Mouse (Mus musculus) natural killer cell, adult 2 months (primary cell): ENCODE measurements around the gene Dhx30.
A peak's percentile ranks its signal among the peaks of the same experiment; 100 is the strongest.
"Not testable (repeated sequence)": the region's sequence is repeated elsewhere in the genome, so short reads cannot be mapped to it uniquely, and the experiment has no call there.

Experiments
- DNase-seq, 2 experiments: peaks; one replicate each; pipeline ENCODE4 v3.0.0; 2022; ENCODE audit warnings: low spot score in 2 of 2

Dhx30 gene

GRCm38 (mm10) chr9:110117779-110118139 lies at the start of gene Dhx30:
Dhx30 (minus strand) TSS chr9:110117830.
- no peak for DNase-seq

GRCm38 (mm10) chr9:110163071-110163470 lies 45.4 kb upstream of the Dhx30 start:
- no peak for DNase-seq

GRCm38 (mm10) chr9:110162441-110162840 lies 44.8 kb upstream of the Dhx30 start:
- no peak for DNase-seq

- not testable (repeated sequence) for DNase-seq
Measured at GRCm38 (mm10) chr9:110160486-110160885, 42.9 kb upstream of the Dhx30 start.

- DNase-seq: no peak
Measured at GRCm38 (mm10) chr9:110159036-110159435, 41.4 kb upstream of the Dhx30 start.

GRCm38 (mm10) chr9:110148598-110148997 lies 31.0 kb upstream of the Dhx30 start:
- DNase-seq: no peak

GRCm38 (mm10) chr9:110142097-110142496 lies 24.5 kb upstream of the Dhx30 start:
- no peak for DNase-seq

GRCm38 (mm10) chr9:110139119-110139518 lies 21.5 kb upstream of the Dhx30 start:
- DNase-seq: no peak

- DNase-seq: no peak
Measured at GRCm38 (mm10) chr9:110134176-110134575, 16.5 kb upstream of the Dhx30 start.

- no peak for DNase-seq
Measured at GRCm38 (mm10) chr9:110132921-110133320, 15.3 kb upstream of the Dhx30 start.

- no peak for DNase-seq
Measured at GRCm38 (mm10) chr9:110132201-110132605, 14.6 kb upstream of the Dhx30 start.

GRCm38 (mm10) chr9:110131525-110132197 lies 14.0 kb upstream of the Dhx30 start:
- peak; percentile 99 for DNase-seq

- no peak for DNase-seq
Measured at GRCm38 (mm10) chr9:110130896-110131524, 13.4 kb upstream of the Dhx30 start.

GRCm38 (mm10) chr9:110124008-110124540 lies 6.4 kb upstream of the Dhx30 start:
- not testable (repeated sequence) for DNase-seq

- no peak for DNase-seq
Measured at GRCm38 (mm10) chr9:110123322-110123721, 5.7 kb upstream of the Dhx30 start.

GRCm38 (mm10) chr9:110121424-110121823 lies 3.8 kb upstream of the Dhx30 start:
- DNase-seq: no peak

GRCm38 (mm10) chr9:110118249-110118648 lies 619 bp upstream of the Dhx30 start:
- DNase-seq: no peak

GRCm38 (mm10) chr9:110116977-110117778 lies 452 bp downstream of the Dhx30 start, which contains the start of gene Smarcc1:
Smarcc1 (plus strand) TSS chr9:110117708.
- DNase-seq: peak; percentile 80 to 81

GRCm38 (mm10) chr9:110116353-110116976 lies 1.2 kb downstream of the Dhx30 start:
- DNase-seq: no peak

- peak; percentile 84 to 91 for DNase-seq
Measured at GRCm38 (mm10) chr9:110100627-110101600, 16.7 kb downstream of the Dhx30 start.

- DNase-seq: no peak
Measured at GRCm38 (mm10) chr9:110097791-110098190, 19.8 kb downstream of the Dhx30 start.
